Mouse (Mus musculus): ENCODE measurements around the gene Irf9. TPM values are rescaled to one million over a fixed set of nuclear protein-coding genes. Genes with fewer than 3 reads are reported as not detected.
A peak's percentile ranks its signal among the peaks of the same experiment; 100 is the strongest.

The Irf9 gene
- polyA plus RNA-seq, 1 experiment from 2014 or later: 10.1 TPM

DNA sequence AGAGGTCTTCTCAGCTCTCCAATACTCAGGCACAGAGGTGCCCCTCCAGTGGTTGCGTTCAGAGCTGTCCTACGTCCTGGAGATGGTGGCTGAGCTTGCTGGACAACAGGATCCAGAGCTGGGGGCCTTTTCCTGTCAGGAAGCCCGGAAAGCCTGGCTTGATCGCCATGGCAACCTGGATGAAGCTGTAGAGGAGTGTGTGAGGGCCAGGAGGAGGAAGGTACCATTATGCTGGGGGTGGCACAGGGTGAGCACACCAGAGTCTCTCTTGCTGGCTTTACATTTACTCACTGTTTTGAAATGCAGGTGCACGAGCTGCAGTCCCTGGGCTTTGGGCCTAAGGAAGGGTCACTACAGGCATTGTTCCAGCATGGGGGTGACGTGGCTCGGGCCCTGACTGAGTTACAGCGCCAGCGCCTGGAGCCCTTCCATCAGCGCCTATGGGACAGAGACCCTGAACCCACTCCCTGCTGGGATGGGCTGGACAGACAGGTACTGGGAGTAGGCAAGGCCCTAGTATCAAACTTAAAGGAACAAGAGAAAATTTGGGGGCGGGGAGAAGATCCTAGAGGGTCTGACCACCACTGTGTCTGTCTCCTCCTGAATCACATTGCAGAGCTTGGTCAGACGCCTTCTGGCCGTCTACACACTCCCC, 7.2 kb upstream of the Irf9 start:
- WGBS: 81% methylated on average over 13 of the region's 13 CpGs
- H3K4me2 ChIP-seq: no peak overlapping the region

DNA sequence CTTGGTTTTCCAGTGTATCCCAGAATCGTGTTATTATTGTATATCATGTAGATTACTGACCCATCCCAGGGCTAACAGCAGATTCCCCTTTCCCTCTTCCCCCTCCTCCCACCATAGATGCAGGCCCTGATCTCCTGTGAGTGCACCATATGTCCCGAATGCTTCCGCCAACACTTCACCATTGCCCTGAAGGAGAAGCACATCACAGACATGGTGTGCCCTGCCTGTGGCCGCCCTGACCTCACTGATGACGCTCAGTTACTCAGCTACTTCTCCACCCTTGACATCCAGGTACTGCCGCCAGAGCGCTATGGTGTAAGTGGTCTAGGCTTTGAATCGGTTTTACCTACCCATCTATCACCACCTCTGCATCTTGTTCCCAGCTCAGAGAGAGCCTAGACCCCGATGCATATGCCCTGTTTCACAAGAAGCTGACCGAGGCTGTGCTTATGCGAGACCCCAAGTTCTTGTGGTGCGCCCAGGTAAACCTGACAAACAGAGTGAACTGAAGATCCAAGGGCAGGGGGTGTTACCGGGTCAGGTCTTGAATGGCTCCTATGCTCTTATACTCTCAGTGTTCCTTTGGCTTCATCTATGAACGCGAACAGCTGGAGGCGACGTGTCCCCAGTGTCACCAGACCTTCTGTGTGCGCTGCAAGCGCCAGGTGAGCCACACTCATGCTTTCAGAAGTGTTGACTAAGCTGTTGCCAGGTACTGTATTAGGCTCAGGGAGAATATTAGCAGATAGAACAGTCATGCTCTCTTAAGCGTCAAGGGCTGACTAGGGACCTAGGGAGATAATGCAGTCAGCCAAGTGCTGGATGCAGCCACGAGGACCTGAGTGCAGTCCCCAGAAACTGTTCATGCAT, 4.6 kb upstream of the Irf9 start:
- no peak overlapping the region for H3K4me3 ChIP-seq
- no peak for ATAC-seq (ENCODE audit: extremely low read depth, insufficient number of reproducible peaks, low FRiP score, low TSS enrichment)
- H3K27ac ChIP-seq (replicated peaks): no peak overlapping the region
- WGBS: 91% methylated on average over 21 of the region's 21 CpGs
- peaks cover 11% of the 10 kb centered on the region; the same call in 1 of the 2 replicates for H3K4me1 ChIP-seq
- H3K9me3 ChIP-seq: no peaks in the 10 kb centered on the region
- H3K9ac ChIP-seq: no peak overlapping the region
- H3K4me2 ChIP-seq: no peak overlapping the region
- no peaks in the 10 kb centered on the region for H3K27me3 ChIP-seq (replicated peaks)
- peaks cover 98% of the 10 kb centered on the region for H3K36me3 ChIP-seq

More for the DNA sequence above, 7.2 kb upstream of the Irf9 start:
- H3K9ac ChIP-seq: no peak overlapping the region
- H3K36me3 ChIP-seq: peaks cover 76% of the 10 kb centered on the region
- H3K9me3 ChIP-seq: no peaks in the 10 kb centered on the region
- peaks cover 24% of the 10 kb centered on the region for H3K4me1 ChIP-seq
- H3K27me3 ChIP-seq (replicated peaks): no peaks in the 10 kb centered on the region
- no peak for ATAC-seq (ENCODE audit: extremely low read depth, insufficient number of reproducible peaks, low FRiP score, low TSS enrichment)
- no peak overlapping the region for H3K4me3 ChIP-seq
- H3K27ac ChIP-seq (replicated peaks): no peak overlapping the region

DNA sequence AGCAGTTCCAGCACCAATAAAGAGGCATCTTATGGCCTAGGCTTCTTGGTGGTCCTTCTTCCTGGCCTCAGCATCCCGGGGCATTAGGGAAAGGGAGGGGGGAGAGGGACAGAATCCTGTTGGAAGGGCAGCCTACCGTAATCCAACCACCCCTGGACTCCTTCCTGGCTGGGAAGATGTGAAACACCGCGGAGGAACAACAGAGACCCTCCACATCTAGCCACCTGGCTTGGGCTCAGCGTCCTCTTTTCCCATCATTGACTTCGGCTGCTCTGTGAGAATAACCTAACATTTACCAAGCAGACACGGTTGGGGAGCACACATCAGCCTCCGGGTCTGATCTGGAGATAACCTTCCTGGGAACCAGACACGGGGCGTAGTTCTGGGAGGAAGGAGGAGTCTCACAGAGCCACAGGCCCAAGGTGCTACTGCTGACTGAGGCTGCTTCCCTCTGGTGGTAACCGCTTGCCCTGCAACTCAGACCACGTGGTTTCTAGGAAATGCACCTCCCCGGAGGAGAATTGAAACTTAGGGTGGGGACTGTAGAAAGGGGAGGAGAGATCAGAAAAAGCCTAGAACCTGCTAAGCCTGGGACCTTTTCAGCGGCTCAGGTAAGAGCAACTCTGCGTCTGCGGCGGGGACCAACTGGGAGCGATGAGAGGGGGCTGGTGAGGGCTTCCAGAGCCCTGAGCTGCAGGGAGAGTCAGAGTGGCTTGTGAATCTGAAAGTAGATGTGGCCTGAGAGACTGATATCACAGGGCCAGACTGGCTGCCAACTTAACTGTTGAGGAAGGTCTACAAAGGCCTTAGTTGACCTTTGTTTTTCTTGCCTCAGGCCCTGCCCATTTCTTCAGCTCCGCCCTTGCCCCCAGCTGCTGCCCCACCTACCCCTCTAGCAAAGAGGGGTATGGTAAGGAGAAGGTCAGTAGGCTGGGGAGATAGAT, 534 bp downstream of the Irf9 start:
- ATAC-seq (ENCODE audit: extremely low read depth, insufficient number of reproducible peaks, low FRiP score, low TSS enrichment): peak; percentile 78
- peak overlapping the region; percentile 54 for H3K4me3 ChIP-seq
- no peaks in the 10 kb centered on the region for H3K9me3 ChIP-seq
- no peaks in the 10 kb centered on the region for H3K27me3 ChIP-seq (replicated peaks)
- H3K4me2 ChIP-seq: peak overlapping the region; percentile 72
- H3K9ac ChIP-seq: peak overlapping the region; percentile 81
- peaks cover 17% of the 10 kb centered on the region for H3K4me1 ChIP-seq
- H3K36me3 ChIP-seq: peaks cover 88% of the 10 kb centered on the region
- WGBS: 14% methylated on average over 19 of the region's 19 CpGs
- H3K27ac ChIP-seq (replicated peaks): peak overlapping the region; percentile 84

DNA sequence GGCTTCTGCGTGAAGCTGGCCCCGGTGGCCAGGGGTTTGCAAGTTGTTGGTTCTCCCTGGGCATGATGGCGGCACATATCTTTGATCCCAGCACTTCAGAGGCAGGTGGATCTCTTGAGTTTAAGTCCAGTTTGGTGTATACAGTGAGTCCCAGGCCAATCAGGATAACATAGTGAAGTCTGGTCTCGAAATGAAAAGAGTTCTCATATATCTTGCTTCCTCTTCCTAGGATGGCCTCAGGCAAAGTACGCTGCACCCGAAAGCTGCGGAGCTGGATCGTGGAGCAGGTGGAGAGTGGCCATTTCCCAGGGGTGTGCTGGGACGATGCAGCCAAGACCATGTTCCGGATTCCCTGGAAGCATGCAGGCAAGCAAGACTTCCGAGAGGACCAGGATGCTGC, 1.5 kb downstream of the Irf9 start:
- 93% methylated on average over 11 of the region's 11 CpGs for WGBS
- Histone ChIP-seq H3K36me3 (peaks cover 88% of the 10 kb centered on the region), H3K4me2 (peak overlapping the region; percentile 72), H3K27ac (replicated peaks) (0 out of 2 replicates have a peak overlapping the region, but pooled peaks have one; percentile 84), H3K4me3 (peak overlapping the region; percentile 54), H3K27me3 (replicated peaks) (no peaks in the 10 kb centered on the region), H3K9ac (0 out of 2 replicates have a peak overlapping the region, but pooled peaks have one; percentile 21), H3K4me1 (peaks cover 17% of the 10 kb centered on the region), H3K9me3 (no peaks in the 10 kb centered on the region)
- ATAC-seq (ENCODE audit: extremely low read depth, insufficient number of reproducible peaks, low FRiP score, low TSS enrichment): no peak

DNA sequence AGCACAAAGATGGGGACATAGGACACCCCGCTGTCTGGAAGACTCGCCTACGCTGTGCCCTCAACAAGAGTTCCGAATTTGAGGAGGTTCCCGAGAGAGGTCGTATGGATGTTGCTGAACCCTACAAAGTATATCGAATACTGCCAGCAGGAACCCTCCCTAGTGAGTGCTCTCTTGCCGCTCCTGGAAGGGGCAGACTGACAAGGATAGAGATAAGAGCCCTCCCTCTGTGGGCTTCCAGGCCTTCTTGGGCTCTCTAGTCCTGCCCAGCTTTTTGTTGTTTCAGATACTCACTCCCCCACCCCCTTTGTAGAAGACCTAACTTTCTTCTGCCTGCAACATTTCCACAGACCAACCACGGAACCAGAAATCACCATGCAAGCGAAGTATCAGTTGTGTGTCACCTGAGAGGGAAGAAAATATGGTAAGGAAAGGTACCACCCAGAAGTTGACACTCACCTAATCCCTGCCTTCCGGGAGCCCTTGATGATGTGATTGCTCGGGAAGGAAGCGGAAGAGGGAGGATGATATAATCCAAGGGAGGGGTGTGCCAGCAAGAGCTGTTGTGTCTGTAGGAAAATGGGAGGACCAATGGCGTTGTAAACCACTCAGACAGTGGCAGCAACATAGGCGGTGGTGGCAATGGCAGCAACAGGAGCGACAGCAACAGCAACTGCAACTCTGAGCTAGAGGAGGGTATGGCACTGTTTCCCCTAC, 2.5 kb downstream of the Irf9 start:
- WGBS: 73% methylated on average over 16 of the region's 16 CpGs
- no peak overlapping the region for H3K27ac ChIP-seq (replicated peaks)
- no peaks in the 10 kb centered on the region for H3K9me3 ChIP-seq
- H3K9ac ChIP-seq: 0 out of 2 replicates have a peak overlapping the region, but pooled peaks have one; percentile 37
- H3K36me3 ChIP-seq: peaks cover 86% of the 10 kb centered on the region
- H3K4me2 ChIP-seq: no peak overlapping the region
- H3K4me3 ChIP-seq: no peak overlapping the region
- H3K27me3 ChIP-seq (replicated peaks): no peaks in the 10 kb centered on the region
- H3K4me1 ChIP-seq: peaks cover 17% of the 10 kb centered on the region
- ATAC-seq (ENCODE audit: extremely low read depth, insufficient number of reproducible peaks, low FRiP score, low TSS enrichment): no peak

DNA sequence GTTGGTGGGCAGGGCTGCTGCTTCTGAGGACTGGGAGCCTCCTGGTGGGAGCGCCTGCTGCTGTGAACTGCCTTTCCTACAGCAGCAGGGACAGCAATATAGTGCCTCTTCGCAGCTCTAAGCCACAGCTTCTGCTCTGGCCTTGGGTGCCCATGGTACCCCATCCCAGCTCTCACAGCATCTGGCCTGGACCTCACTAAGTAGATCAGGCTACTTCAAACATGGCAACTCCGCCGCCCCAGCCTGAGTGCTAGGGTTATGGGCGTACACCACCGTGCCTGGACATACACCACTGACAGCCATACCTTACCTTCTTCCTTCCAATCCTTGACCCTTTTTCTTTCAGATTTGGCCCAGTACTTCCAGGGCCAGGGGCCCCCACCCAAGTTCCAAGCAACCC, 5.0 kb downstream of the Irf9 start:
- Histone ChIP-seq H3K4me3 (no peak overlapping the region), H3K27me3 (replicated peaks) (no peaks in the 10 kb centered on the region), H3K9me3 (no peaks in the 10 kb centered on the region), H3K4me2 (no peak overlapping the region), H3K36me3 (peaks cover 61% of the 10 kb centered on the region), H3K9ac (no peak overlapping the region), H3K4me1 (peaks cover 29% of the 10 kb centered on the region), H3K27ac (replicated peaks) (no peak overlapping the region)
- ATAC-seq (ENCODE audit: extremely low read depth, insufficient number of reproducible peaks, low FRiP score, low TSS enrichment): no peak
- whole genome bisulfite sequencing: 92% methylated on average over 6 of the region's 6 CpGs

DNA sequence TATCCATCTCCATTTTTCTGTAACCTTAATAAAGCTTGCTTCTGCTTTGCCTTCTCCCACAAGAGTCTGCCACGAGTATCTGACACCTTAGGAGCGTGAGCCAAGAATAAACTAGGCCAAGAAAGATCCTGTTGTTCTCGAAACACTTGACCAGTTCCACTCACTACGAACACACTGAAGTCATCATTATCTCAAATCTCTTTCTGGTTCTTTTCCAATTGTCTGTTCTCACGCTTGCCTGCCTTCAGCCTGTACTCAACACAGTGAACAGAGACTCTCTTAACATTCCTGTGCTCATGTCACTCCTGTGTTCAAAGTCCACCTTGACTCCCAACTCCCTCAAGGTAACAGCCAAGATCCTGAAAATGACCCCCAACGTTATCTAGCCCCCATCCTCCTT, 10.0 kb downstream of the Irf9 start:
- no peak overlapping the region for H3K27ac ChIP-seq (replicated peaks)
- H3K4me2 ChIP-seq: no peak overlapping the region
- no peak overlapping the region for H3K9ac ChIP-seq
- H3K9me3 ChIP-seq: no peaks in the 10 kb centered on the region
- H3K4me3 ChIP-seq: no peak overlapping the region
- no peaks in the 10 kb centered on the region for H3K27me3 ChIP-seq (replicated peaks)
- peaks cover 30% of the 10 kb centered on the region for H3K4me1 ChIP-seq
- ATAC-seq (ENCODE audit: extremely low read depth, insufficient number of reproducible peaks, low FRiP score, low TSS enrichment): no peak
- peaks cover 23% of the 10 kb centered on the region for H3K36me3 ChIP-seq
- 24% methylated on average over 6 of the region's 6 CpGs for WGBS

DNA sequence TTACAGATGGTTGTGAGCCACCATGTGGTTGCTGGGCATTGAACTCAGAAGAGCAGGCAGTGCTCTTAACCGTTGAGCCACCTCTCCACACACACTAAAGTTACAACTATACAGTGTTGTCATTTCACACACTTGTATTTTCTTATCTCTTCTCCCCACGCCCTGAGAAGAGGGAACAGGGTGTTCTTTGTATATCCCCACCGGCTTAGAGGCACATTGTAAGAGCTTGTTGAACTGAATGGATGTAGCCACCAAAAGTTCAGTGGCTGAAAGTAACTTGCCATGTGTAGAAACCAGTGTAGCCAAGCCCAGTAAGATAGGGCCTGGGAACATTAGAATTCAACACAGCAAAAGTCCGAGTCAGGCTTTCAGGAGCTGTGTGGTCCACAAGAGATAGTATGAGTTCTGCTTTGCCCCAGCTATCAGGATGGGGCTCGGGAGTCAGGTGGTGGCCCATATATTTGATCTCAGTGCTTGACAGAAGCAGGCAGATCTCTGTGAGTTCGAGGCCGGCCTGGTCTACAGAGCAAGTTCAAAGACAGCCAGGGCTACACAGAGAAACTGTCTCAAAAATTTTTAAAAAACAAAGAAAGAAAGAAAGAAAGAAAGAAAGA, 11.3 kb downstream of the Irf9 start:
- Histone ChIP-seq H3K9me3 (no peaks in the 10 kb centered on the region), H3K36me3 (peaks cover 10% of the 10 kb centered on the region), H3K4me1 (peaks cover 36% of the 10 kb centered on the region), H3K4me3 (no peak overlapping the region), H3K27me3 (replicated peaks) (no peaks in the 10 kb centered on the region), H3K4me2 (no peak overlapping the region), H3K9ac (no peak overlapping the region), H3K27ac (replicated peaks) (no peak overlapping the region)
- ATAC-seq (ENCODE audit: extremely low read depth, insufficient number of reproducible peaks, low FRiP score, low TSS enrichment): no peak
- 48% methylated on average over 7 of the region's 7 CpGs for WGBS

DNA sequence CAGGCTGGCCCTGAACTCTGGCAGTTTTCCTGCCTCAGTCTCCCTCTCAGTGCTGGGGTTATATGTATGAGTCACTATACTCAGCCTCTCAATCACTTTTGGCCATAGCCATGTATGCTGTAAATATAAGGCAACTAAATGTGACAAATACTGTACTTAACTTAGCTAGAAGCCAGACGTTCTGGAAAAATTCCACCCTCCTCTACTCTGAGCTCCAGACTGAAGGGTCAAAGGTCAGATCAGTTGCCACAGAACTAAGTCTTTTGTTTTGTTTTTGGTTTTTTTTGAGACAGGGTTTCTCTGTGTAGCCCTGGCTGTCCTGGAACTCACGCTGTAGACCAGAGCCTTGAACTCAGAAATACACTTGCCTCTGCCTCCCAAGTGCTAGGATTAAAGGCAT, 12.5 kb downstream of the Irf9 start:
- H3K27ac ChIP-seq (replicated peaks): no peak overlapping the region
- H3K9me3 ChIP-seq: no peaks in the 10 kb centered on the region
- ATAC-seq (ENCODE audit: extremely low read depth, insufficient number of reproducible peaks, low FRiP score, low TSS enrichment): no peak
- H3K36me3 ChIP-seq: no peaks in the 10 kb centered on the region
- peaks cover 36% of the 10 kb centered on the region for H3K4me1 ChIP-seq
- no peaks in the 10 kb centered on the region for H3K27me3 ChIP-seq (replicated peaks)
- H3K4me2 ChIP-seq: no peak overlapping the region
- H3K4me3 ChIP-seq: no peak overlapping the region
- WGBS: 59% methylated on average over 2 of the region's 2 CpGs
- no peak overlapping the region for H3K9ac ChIP-seq

DNA sequence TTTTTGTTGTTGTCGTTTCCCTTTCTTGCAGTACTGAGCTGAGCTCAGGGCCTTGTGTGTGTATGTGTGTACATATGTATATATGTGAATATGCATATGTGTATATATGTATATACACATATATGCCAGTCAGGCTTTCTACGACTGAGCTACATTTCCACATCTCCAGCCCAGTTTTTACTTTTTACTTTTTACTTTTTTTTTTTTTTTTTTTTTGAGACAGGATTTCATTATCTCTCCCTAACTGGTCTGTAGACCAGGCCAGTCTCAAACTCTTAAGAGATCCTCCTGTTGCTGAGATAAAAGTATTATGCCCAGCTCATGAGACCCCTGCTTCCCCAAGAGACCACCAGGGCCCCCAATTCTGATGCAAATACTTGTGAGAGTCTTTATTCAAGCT, 13.5 kb downstream of the Irf9 start:
- H3K4me1 ChIP-seq: peaks cover 36% of the 10 kb centered on the region
- no peaks in the 10 kb centered on the region for H3K27me3 ChIP-seq (replicated peaks)
- H3K4me3 ChIP-seq: no peak overlapping the region
- peak overlapping the region; percentile 42 for H3K27ac ChIP-seq (replicated peaks)
- 81% methylated on average over 2 of the region's 2 CpGs for WGBS
- no peak overlapping the region for H3K4me2 ChIP-seq
- no peaks in the 10 kb centered on the region for H3K9me3 ChIP-seq
- H3K36me3 ChIP-seq: no peaks in the 10 kb centered on the region
- no peak for ATAC-seq (ENCODE audit: extremely low read depth, insufficient number of reproducible peaks, low FRiP score, low TSS enrichment)
- no peak overlapping the region for H3K9ac ChIP-seq

Measured in heart, embryonic 13.5 days (tissue).